Mouse (Mus musculus) thymus, postnatal 14 days (tissue): ENCODE measurements around the gene Astn1.

Experiments
- DNase-seq: peaks from one replicate; pipeline ENCODE4 v3.0.0; 2021

Astn1 gene

DNA sequence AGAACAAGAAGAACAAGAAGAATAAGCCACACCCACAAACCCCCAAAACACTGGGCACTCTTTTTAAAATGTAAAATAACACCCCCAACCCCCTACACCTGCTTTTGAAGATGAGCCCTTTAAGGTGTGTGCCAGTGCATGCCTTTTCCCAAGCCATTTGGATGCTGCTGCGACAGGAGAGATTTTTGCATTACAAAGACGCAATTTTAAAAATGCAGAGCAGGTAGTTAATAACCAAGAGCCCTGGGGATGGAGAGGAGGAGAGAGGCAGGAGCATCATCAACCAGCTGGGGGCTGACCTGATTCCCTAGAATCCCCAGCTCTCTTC is at the start of gene Astn1:
Gene Astn1, plus strand, starts transcription at position 310 of the 328 bp plus-strand sequence.
- no peak for DNase-seq

DNA sequence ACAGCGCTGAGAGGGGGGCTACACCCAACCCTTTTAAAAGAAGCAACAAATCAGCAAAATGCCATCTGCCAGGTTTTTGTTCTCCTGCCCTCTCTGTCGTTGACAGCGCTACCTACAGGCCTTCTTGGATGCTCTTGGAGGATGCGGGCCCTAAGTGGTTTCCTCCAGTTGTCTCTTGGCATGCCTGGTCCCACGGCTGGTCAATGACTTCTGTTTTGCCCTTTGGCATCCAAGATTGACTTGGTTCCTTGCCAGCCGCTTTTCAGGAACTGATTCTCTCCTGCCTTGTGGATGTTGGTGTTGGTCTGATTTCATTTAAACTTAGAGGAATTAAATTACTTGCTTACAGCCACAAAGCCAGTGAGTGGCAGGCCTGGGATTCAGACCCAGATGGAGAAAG is 38.7 kb upstream of the Astn1 start:
- no peak for DNase-seq

DNA sequence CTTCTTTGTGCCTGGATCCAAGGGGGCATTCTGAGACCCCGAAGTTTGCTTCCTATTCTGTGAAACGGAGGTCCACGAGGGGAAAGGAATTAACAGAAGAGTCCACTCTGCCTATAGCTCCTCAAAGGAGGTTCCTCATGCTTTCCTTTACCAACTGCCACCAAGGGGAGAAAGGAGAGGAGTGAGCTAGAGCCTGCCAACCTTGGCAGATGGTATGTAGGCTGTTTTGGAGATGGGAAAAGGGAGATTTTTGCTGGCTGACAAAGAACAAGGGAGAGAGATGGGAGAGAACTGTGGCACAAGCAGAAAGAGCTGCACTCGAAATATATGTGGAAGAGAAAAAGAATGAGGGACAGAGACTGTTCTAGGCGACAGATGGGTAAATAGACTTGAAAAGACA is 33.9 kb upstream of the Astn1 start:
- no peak for DNase-seq

DNA sequence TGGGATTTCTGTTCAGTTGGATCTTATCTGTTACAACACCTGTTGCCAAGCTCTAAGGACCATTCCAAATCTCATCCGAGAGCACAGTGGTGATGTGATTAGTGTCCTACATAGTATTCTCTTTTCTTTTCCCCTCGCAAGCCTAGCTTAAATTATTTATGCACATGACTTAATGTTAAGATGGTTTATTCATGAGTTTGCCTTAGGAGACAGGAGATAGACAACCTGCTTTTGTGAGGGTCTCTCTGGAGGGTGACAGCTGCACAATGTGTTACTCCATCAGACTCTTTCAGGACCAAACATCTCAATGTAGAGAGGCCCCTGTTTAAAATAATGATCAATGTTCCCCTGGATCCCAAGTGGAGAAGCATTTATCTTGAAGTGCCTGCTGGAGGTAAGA is 33.2 kb upstream of the Astn1 start:
- DNase-seq: no peak

DNA sequence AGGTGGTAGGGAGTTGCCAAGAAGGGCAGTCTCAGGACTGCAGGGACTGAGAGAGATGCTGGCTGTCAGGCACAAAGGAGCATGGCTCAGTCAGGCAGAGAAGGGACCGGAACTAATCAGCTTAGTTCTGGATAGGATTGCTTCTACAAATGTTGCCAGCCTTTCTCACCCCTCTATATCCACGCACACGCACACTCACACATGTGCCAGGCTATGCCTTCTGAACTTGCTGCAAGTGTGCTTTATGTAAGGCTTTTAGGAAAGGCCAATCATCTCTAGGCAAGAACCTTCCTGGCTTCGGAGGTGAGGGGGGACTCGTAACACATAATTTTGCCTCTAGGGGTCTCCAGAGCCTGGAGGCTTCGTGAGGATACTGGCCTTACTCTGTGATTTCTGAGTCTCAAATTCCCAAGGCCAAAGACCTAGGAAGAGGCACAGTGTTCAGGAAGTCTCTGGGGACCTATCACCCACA is 18.8 kb upstream of the Astn1 start:
- no peak for DNase-seq

DNA sequence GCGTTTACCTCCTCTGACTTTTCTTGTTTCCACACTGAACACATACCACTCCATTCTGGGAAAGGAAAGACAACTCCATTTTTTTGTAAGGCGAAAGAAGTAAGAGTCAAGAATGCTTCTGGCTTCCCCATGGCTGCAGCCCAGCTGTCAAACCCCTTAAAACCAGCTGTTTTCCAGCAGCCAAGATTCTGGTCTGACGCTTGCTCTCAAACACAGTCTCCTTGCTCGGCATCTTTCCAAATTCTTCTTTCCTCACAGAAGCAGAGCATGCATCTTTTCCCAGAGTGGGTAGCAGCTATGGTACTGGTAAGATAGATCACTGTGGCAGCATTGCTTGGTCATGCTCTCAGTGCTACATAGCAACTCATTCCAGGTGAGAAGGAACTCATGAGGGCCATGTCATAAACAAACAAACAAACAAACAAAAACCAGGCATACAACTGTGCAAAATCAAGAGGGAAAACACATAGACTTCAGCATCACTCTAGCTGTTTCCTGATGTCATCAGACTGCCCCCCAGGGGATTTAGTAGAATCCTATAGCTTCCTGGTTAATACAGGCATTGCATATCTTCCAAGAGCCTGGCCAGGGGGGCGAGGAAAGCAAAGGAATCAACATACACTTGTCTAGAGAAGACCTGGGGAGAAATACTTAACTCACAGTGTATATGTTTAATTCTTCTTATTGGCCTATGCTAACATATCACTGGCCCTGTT is 8.3 kb upstream of the Astn1 start:
- DNase-seq: no peak

DNA sequence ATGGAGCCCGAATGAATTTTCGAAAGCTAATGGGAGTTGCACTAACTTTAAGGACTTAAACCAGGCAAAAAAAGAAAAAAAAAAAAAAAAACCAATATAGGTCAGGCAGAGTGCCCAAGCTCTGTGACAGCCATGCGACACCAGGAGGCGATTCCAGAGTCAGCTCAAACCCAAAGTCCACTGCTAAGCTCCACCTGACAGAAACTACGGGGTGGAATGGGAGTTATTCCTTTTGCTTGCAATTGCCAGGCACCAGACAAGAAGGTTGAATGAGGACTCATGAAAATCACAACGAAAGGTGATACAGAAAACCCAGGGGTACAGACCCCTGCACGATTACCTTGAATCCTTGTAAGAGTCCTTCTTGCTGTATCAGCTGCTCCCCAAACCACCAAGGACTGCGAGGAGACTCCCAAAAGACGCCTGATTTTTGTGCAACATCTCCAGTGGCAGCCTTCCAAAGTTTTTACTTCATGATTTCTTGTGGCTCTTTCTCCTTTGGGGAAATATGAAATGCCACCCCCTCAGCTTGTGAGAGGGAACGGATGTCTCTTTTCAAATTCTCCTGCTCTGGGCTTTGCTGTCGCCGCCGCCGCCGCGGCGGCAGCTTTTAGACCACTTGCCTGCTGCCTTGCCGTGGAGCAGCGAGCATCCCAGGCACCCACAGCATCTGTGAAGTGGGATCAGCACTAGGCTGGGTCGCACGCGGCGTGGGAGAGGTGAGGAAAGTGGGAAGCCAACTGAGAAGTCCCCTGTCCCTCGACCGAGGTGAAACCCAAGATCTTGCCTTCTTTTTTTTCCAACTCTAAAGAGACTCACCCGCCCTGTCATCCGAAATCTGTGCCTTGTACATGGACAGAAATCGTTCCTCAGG is 6.7 kb upstream of the Astn1 start:
- no peak for DNase-seq

DNA sequence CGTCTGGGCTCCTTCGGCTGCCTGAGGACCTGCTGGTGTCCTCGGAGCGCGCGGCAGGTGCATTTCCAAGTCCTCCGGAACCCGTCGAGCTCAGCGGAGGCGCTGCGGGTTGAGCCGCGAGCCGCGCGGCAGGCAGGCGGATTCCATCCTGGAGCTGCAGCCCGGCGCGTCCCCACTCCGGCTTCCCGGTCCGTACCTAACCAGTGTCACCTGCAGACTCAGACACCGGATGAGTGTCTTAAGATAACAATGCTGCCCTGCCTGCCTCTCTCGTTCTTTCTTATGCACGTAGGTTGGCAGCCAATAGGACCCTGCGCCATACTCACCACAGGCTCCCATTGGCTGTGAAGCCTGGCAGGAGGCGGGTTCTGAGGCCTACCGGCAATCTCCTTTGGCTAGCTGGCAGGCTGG is 6.0 kb upstream of the Astn1 start, which contains the start of gene Brinp2:
Gene Brinp2, minus strand, starts transcription at position 276 of the 411 bp plus-strand sequence.
- DNase-seq: peak; percentile 7

DNA sequence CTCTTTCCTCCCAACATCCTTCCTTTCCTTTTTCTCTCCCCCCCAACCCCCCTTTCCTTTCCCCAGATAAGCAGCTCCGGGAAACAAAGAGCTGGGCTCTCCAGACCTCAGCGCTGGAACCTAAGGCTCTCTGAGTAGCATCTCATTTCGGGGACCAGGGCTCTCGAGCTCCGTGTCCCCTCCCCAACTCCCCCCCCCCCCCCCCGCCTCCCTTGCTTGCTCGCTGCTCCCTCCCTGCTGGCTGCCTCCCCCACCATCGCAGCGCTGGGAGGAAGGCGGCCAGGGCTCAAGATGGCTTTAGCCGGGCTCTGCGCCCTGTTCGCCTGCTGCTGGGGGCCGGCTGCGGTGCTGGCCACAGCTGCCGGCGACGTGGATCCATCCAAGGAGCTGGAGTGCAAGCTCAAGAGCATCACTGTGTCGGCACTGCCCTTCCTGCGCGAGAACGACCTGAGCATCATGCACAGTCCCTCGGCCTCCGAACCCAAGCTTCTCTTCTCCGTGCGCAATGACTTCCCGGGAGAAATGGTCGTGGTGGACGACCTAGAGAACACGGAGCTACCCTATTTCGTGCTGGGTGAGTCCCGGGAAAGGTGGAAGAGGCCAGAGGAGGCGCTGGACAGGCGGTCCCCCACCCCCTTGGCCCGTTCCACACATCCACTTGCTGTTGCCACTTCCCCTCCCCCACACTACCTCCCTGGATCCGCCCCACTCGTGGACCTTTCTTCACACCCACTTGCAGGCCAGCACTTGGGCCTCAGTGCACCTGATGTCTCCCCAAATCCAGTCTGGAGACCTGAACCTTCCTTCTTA is 424 bp downstream of the Astn1 start:
- DNase-seq: no peak

DNA sequence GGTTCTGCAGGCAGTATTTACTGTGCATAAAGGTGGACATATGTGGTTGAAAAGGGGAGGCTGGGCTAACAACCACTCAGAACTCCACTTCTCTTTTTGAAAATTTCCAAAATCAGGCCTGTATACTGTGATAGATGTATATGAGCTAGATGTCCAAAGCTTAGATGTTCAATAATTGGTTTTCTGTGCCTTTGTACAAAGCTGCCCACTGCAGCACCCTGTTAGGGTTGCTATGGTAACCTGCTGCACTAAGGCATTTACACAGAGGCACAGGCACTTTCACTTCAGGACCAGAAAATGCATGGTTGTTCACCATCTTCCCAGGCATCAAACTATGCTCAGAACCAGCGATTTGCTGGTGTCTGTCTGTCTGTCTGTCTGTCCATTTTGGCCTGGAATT is 2.4 kb downstream of the Astn1 start:
- DNase-seq: no peak

DNA sequence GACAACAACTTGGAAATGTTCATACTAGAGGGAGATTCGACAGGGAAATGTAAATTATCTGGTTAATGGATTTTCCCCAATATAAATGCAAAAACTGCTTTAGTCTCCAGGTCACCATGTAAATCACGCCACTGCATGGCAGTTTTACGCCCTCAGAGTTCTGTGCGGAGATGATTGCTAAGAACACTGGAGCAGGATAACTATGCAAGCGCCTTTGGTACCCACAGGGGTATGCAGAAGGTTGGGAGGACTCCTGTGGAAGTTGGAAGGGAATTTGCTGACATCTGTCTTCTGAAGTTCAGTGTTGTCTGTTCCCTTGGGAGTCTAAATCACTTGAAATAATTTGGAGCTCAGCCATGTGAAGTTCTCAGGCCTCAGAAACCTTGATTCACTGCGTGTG is 20.2 kb downstream of the Astn1 start:
- DNase-seq: no peak

DNA sequence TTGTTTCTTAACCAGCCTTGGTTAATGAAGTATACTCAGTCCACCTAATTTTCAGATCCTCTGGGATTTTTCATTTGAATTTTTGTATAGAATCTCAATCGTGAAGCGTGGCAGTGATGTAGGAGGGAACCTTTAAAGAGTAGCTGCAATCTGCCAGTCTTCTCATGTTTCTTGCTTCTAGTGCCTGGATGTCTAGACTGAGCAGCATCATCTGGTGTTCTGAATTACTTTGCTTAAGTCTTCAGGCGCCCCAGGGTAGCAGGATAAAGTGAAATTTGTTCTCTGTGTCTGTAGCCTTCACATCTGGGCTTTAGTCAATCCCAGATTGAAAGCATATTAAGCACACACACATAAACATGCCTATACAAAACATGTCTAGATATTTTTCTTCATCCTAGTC is 21.1 kb downstream of the Astn1 start:
- DNase-seq: no peak

DNA sequence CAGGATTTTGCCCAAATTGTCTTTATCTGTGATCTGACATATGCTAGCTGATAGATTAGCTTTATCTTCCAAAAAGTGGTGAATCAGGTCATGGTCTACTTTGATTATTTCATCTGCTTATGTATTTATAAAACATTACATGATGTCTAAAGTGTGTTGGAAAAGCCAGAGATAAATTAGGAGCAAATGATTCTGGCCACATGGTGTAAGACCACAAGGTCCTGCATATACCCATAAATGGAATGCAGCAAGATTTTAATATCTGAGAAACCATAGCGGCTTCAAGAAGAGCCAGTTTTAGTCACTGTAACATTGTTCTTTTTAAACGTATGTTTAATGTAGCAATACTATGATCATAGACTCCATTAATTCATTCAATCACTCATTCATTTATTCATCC is 23.2 kb downstream of the Astn1 start:
- no peak for DNase-seq

DNA sequence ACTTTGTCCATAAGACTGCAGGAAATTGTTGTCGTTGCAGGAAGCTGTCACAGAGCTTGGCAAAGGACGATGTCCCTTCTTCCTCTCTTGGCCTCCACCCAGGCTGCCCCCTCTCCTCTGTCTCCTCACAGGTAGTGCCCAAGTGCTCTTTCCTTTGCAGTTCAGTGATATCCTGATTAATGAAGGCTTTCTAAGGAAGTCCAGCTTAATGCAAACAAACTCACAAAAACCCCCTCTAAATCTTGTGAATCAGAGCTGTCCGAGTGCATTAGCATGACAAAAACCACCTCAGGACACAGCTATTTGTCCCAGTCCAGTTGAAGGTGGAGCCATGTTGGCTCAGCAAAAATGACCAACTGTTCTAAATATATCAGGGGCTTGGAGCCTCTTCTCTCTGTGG is 24.7 kb downstream of the Astn1 start:
- no peak for DNase-seq

DNA sequence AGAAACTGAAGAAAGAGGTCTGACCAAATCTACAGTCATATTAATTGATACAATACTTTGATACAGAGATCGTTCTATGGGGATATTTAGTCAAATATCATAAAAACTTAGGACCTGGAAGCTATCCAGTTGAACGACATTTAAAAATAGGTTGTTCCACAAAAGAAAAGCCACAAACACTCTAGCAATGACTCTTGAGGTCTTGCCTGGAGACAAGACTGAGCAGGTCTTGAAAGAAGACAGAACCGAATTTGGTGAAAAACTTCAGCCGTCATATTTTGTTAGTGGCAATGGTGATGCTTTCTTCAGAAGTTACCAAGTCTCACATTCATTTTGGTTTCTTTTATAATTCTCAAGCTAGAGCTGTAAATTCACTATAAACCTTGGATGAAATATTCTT is 26.9 kb downstream of the Astn1 start:
- DNase-seq: no peak

DNA sequence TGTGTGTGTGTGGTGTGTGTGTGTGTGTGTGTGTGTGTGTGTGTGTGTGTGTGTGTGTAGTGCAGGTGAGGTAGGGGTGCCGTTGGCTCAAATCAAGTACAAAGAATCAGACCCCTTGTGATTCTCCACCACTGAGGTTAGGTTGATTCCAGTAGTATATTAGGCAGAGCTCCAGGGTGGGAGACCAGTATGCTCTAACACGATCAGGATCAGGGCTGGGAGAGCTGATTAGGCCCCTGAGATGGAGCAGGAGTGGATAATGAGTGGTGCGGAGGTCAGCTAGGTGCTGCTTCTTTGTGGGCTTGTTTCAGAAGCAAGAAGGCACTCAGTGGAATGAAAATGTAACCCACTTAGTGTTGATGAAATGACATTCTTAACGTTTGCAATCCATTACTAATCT is 28.6 kb downstream of the Astn1 start:
- no peak for DNase-seq

DNA sequence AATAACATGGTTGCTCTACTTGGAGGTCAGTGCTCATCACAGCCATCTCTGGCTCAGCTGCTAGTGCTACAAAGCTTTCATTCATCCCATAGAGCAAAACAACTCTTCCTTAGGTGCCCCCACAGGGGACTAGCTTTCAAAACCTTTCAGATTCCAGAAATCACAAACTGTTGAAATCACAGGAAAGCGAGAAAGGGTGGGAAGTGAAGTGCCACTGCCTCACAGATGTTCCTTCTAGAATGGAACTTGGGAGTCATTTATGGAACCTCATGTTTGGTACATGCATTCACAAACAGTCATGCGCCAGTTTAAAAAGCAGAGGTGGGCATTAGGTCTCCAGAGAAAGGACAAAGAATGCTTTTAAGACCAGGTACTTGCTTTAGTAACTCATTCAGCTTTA is 35.0 kb downstream of the Astn1 start:
- DNase-seq: no peak

DNA sequence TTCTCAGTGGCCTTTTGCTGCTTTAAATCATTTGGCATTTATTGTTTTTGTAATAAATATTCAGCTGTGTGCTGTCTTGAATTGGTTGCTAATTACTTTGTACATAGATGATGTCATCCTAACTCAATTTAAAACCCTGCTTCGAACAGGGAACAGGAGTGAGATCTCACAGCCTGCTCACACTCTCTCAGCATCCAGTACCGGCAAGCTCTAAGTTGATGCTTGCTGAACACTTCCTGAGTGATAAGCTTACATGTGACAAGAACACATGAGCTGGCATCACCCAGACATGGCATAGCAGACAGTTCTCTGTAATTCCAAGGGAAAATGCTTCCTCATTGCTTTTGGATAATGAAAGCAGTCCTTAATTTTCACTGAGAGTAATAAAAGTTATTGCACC is 38.8 kb downstream of the Astn1 start:
- no peak for DNase-seq

DNA sequence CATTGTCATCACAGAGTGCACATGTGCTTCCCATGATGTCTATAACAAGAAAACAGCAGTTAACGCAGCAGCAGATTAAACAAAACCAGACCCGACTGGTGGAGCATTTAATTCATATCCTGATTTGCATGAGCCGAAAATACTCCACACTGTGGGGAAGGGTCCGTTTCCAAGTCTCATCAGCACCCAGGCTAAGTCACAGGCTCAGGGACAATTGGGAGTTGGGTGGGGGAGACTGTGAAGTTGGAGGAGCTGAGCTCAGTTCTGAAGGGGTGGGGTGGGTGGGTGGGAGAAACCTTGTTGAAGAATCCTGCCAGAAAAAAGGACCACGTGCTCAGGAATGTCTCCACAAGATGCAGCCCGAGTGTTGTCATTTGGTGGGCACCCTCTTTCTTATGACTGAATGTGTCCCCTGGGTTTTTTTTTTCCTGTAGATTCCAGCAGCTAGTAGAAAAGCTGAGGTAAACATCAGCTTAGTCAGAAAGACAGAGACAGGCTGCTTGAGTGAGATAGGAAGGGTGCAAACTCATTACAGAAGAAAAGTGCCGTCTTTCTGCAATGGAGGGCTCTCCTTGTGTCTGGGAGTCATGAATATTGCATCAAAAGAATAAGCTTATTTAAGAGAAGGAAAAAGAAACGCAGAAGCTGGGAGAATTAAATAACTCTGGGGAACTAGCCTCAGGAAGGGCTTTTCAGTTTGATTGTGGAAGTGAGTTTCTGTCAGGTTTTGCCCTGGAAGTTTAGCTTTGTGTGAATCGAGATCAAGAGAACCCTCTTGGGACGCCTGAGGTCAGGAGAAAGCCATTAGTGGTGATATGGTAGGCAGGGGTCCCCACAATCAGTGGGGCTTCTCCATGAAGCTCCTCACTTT is 44.1 kb downstream of the Astn1 start:
- no peak for DNase-seq

DNA sequence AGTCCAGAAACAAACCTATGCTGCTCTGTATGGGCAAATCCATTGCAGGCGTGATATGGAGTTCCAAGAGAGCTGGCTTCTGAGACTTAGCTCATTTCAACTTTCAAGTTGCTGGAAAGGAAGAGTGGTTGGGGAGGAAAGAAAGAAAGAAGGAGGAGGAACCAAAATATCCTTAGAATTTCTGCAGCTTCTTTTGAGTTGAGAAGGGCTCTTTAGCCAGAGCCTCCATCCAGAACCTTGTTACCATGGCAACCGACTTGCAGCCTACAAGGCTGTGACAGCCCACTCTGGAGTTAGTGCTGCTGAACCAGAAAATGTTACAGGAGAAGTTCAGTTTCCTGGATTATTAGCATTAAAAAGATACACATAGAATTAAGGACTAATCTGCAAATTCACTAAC is 46.1 kb downstream of the Astn1 start:
- no peak for DNase-seq

DNA sequence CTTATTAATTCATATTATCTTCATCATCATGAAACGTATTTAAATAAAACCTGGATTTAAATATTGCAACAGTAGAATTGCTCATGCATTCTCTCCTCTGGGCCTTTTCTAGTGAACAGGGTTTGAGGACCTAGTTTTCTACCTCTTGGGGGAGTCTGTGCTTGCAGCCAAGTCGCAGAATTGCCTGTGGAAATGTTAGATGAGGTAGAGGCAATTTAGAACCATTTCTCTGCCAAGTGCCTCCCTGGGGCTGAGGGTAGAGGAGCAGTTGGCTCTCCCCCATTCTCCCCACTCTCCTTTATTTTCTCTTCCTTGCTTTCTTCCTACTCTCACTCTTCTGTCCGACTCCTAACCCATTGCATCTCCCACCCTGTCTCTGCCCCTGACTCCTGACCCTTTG is 49.1 kb downstream of the Astn1 start:
- no peak for DNase-seq

DNA sequence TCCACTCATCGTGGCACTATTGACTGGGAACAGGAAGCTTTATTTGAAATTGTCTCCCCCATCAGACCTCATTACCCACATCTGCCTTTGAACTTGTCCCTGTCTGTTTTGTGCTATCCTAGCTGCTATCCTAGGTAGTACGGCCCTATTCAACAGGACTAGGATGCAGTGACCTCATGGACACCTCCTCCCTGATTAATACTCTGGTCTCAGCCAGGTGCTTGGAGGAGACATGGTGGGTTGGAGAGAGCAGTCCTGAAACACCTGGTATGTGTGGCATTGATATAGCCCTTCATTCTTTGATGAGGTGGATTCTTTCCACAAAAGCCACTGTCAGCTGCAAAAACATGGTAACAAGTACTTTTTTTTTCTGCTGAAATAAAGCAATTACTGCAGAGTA is 52.1 kb downstream of the Astn1 start:
- DNase-seq: no peak

DNA sequence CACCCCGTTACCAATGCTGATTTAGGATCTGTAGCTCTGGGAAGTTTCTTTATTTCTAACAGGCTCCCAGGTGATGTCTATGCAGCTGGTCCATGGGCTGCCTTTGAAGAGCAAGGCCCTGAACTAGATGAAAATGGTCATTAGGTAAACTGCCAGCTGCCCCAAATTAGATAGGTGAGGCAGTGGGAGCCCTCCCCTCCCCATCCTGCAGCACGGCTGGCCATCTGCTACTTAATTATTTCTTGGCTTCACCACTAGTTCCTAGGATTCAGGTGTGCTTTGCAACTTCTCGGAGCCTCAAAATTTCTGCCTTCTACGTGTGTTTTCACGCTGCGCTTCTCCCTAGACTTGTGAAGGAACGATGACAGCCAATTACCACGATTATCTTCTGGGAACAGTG is 59.4 kb downstream of the Astn1 start:
- no peak for DNase-seq
